Mouse (Mus musculus): ENCODE measurements at regions not wholly inside any gene's neighbourhood (a gene's known extent, or its start where the extent isn't known, plus 50 kb on each side); places are given as distances from the start of the nearest gene placed in this dataset.
A peak's percentile ranks its signal among the peaks of the same experiment; 100 is the strongest.

DNA sequence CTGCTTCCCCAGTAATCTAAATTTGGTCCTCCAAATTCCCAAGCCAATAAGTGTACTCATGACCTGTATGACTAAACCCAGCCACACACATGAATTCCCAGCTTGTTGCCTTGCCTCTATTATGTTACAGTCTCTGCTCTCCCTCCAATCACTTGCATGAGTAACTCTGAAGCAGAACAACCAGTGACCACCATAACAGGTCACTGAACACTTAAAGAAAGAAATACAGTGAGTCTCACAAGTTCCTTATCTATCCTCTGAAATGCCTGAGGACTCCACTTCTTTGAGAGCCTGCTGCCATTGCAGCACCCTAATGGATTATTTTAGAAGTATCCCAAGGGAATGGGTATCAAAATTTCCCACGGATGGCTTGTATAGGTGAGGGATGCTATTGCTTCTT, 909.7 kb downstream of the Sorcs3 start:
- H3K27me3 ChIP-seq (ENCODE audit: control insufficient read depth, insufficient read depth, low read length), result no peaks in the 10 kb centered on the region
- H3K9me3 ChIP-seq (ENCODE audit: control insufficient read depth, low read length), result no peaks in the 10 kb centered on the region
- H3K4me3 ChIP-seq (ENCODE audit: control insufficient read depth in 1 of 2, insufficient read depth in 1 of 2, low read depth in 1 of 2, low read length in 2 of 2), result no peak overlapping the region
- no peak overlapping the region for H3K9ac ChIP-seq (ENCODE audit: low read length)
- ATAC-seq (ENCODE audit: insufficient number of reproducible peaks, insufficient read depth, low FRiP score, low read depth), result no peak
- no peaks in the 10 kb centered on the region for H3K36me3 ChIP-seq (ENCODE audit: control insufficient read depth, insufficient read depth, low read length)
- H3K4me2 ChIP-seq (ENCODE audit: low read length), result no peak overlapping the region
- no peaks in the 10 kb centered on the region for H3K4me1 ChIP-seq (ENCODE audit: control insufficient read depth in 2 of 2, insufficient read depth in 2 of 2, low read length in 2 of 2)
- H3K27ac ChIP-seq (replicated peaks in 1 of 2; ENCODE audit: control insufficient read depth in 1 of 2, insufficient read depth in 1 of 2, low read depth in 2 of 2, low read length in 2 of 2), result no peak overlapping the region
- WGBS, result 63% methylated on average over 1 of the region's 1 CpGs

- no peak overlapping the region for H3K4me2 ChIP-seq (ENCODE audit: low read length)
- WGBS, result 51% methylated on average over 4 of the region's 4 CpGs
- no peak overlapping the region for H3K4me3 ChIP-seq (ENCODE audit: control insufficient read depth in 1 of 2, insufficient read depth in 1 of 2, low read depth in 1 of 2, low read length in 2 of 2)
- H3K27me3 ChIP-seq (ENCODE audit: control insufficient read depth, insufficient read depth, low read length), result no peaks in the 10 kb centered on the region
- no peaks in the 10 kb centered on the region for H3K36me3 ChIP-seq (ENCODE audit: control insufficient read depth, insufficient read depth, low read length)
- H3K9ac ChIP-seq (ENCODE audit: low read length), result no peak overlapping the region
- no peaks in the 10 kb centered on the region for H3K4me1 ChIP-seq (ENCODE audit: control insufficient read depth in 2 of 2, insufficient read depth in 2 of 2, low read length in 2 of 2)
- H3K27ac ChIP-seq (replicated peaks in 1 of 2; ENCODE audit: control insufficient read depth in 1 of 2, insufficient read depth in 1 of 2, low read depth in 2 of 2, low read length in 2 of 2), result no peak overlapping the region
- ATAC-seq (ENCODE audit: insufficient number of reproducible peaks, insufficient read depth, low FRiP score, low read depth), result no peak
- H3K9me3 ChIP-seq (ENCODE audit: control insufficient read depth, low read length), result no peaks in the 10 kb centered on the region
These were observed 925.8 kb downstream of the Sorcs3 start for GRCm38 (mm10) chr19:49131664-49132063.

DNA sequence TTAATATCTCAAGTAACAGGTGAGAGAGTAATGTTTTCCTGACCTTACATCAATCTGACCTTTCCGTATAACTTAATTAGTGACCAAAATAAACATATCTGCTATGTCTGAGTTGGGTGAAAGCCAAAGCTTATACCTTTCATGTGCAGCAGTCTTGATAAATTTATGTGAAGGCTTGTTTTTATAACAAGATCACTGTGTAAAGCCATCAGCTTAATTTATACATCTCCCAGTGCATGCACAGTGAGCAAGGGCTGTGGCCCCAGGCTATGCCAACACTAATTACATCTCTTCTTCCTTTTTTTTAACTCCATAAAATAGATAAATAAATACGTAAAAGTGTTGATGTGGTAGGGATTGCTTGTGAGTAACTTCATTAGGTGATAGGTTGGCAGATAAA, 966.3 kb downstream of the Sorcs3 start:
- Histone ChIP-seq H3K36me3 (ENCODE audit: control insufficient read depth, insufficient read depth, low read length) (no peaks in the 10 kb centered on the region), H3K4me2 (ENCODE audit: low read length) (no peak overlapping the region), H3K4me1 (ENCODE audit: control insufficient read depth in 2 of 2, insufficient read depth in 2 of 2, low read length in 2 of 2) (no peaks in the 10 kb centered on the region), H3K9me3 (ENCODE audit: control insufficient read depth, low read length) (no peaks in the 10 kb centered on the region), H3K27me3 (ENCODE audit: control insufficient read depth, insufficient read depth, low read length) (no peaks in the 10 kb centered on the region), H3K9ac (ENCODE audit: low read length) (no peak overlapping the region), H3K4me3 (ENCODE audit: control insufficient read depth in 1 of 2, insufficient read depth in 1 of 2, low read depth in 1 of 2, low read length in 2 of 2) (no peak overlapping the region), H3K27ac (replicated peaks in 1 of 2; ENCODE audit: control insufficient read depth in 1 of 2, insufficient read depth in 1 of 2, low read depth in 2 of 2, low read length in 2 of 2) (no peak overlapping the region)
- WGBS, result 74% methylated on average over 2 of the region's 2 CpGs
- ATAC-seq (ENCODE audit: insufficient number of reproducible peaks, insufficient read depth, low FRiP score, low read depth), result no peak

DNA sequence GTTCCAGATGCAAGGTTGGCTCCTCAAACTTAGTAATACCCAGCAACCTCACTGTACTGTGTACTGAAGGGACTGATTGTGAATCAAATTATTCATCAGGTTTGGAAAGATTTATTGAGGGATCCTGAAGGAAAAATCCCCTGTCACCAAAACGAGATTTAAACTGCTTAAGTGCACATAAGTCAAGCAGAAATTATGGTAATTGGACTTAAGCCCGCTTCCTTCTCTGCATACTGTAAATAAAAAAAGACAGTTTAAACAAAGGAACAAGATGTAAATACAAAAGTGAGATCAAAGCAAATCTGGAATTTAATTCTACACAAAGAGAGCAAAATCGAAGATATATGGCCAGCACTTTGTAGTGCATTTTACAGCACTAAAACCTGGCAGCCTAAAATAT, 1002.1 kb downstream of the Sorcs3 start:
- WGBS, result 80% methylated on average over 3 of the region's 3 CpGs
- Histone ChIP-seq H3K27ac (replicated peaks in 1 of 2; ENCODE audit: control insufficient read depth in 1 of 2, insufficient read depth in 1 of 2, low read depth in 2 of 2, low read length in 2 of 2) (no peak overlapping the region), H3K4me1 (ENCODE audit: control insufficient read depth in 2 of 2, insufficient read depth in 2 of 2, low read length in 2 of 2) (no peaks in the 10 kb centered on the region), H3K9me3 (ENCODE audit: control insufficient read depth, low read length) (no peaks in the 10 kb centered on the region), H3K27me3 (ENCODE audit: control insufficient read depth, insufficient read depth, low read length) (no peaks in the 10 kb centered on the region), H3K4me3 (ENCODE audit: control insufficient read depth in 1 of 2, insufficient read depth in 1 of 2, low read depth in 1 of 2, low read length in 2 of 2) (no peak overlapping the region), H3K36me3 (ENCODE audit: control insufficient read depth, insufficient read depth, low read length) (no peaks in the 10 kb centered on the region), H3K4me2 (ENCODE audit: low read length) (no peak overlapping the region), H3K9ac (ENCODE audit: low read length) (no peak overlapping the region)
- no peak for ATAC-seq (ENCODE audit: insufficient number of reproducible peaks, insufficient read depth, low FRiP score, low read depth)

GRCm38 (mm10) chr19:49242601-49243000, 1036.8 kb downstream of the Sorcs3 start:
- Histone ChIP-seq H3K4me2 (ENCODE audit: low read length) (no peak overlapping the region), H3K4me1 (ENCODE audit: control insufficient read depth in 2 of 2, insufficient read depth in 2 of 2, low read length in 2 of 2) (no peaks in the 10 kb centered on the region), H3K9ac (ENCODE audit: low read length) (no peak overlapping the region), H3K36me3 (ENCODE audit: control insufficient read depth, insufficient read depth, low read length) (no peaks in the 10 kb centered on the region), H3K4me3 (ENCODE audit: control insufficient read depth in 1 of 2, insufficient read depth in 1 of 2, low read depth in 1 of 2, low read length in 2 of 2) (no peak overlapping the region), H3K27me3 (ENCODE audit: control insufficient read depth, insufficient read depth, low read length) (no peaks in the 10 kb centered on the region), H3K27ac (replicated peaks in 1 of 2; ENCODE audit: control insufficient read depth in 1 of 2, insufficient read depth in 1 of 2, low read depth in 2 of 2, low read length in 2 of 2) (no peak overlapping the region), H3K9me3 (ENCODE audit: control insufficient read depth, low read length) (no peaks in the 10 kb centered on the region)
- WGBS, result 38% methylated on average over 2 of the region's 2 CpGs
- ATAC-seq (ENCODE audit: insufficient number of reproducible peaks, insufficient read depth, low FRiP score, low read depth), result no peak

DNA sequence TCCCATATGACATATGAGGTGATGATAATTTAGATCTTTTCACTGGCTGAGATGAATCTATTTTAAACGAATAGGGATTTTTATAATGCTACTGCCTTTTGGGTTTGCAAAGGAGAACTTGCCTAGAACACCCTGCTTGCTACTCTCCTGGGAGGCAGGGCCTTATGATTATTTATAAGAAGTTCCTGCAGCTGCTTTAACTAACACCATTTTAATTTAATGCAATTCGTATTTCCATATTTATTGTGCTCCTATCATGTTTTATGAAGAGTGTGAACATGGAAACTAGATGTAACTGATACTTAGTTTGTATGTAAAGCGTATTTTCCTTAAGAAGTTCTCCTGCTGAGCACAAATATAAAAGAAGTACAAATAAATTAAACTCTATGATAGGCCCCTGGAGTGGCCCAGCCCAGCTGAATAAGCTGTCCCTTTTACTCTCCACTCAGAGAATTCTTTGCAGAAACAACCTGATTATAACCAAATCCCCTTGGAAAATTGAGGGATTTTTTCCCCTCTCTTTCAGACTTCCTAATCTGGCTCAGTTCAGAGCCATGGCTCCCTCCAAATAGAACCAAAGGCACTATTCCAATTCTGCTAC, 1039.4 kb downstream of the Sorcs3 start:
- Histone ChIP-seq H3K27me3 (ENCODE audit: control insufficient read depth, insufficient read depth, low read length) (no peaks in the 10 kb centered on the region), H3K27ac (replicated peaks in 1 of 2; ENCODE audit: control insufficient read depth in 1 of 2, insufficient read depth in 1 of 2, low read depth in 2 of 2, low read length in 2 of 2) (no peak overlapping the region), H3K4me3 (ENCODE audit: control insufficient read depth in 1 of 2, insufficient read depth in 1 of 2, low read depth in 1 of 2, low read length in 2 of 2) (no peak overlapping the region), H3K4me1 (ENCODE audit: control insufficient read depth in 2 of 2, insufficient read depth in 2 of 2, low read length in 2 of 2) (no peaks in the 10 kb centered on the region), H3K9ac (ENCODE audit: low read length) (no peak overlapping the region), H3K4me2 (ENCODE audit: low read length) (no peak overlapping the region), H3K9me3 (ENCODE audit: control insufficient read depth, low read length) (no peaks in the 10 kb centered on the region), H3K36me3 (ENCODE audit: control insufficient read depth, insufficient read depth, low read length) (no peaks in the 10 kb centered on the region)
- WGBS, result 54% methylated on average over 3 of the region's 3 CpGs
- no peak for ATAC-seq (ENCODE audit: insufficient number of reproducible peaks, insufficient read depth, low FRiP score, low read depth)

- ATAC-seq (ENCODE audit: insufficient number of reproducible peaks, insufficient read depth, low FRiP score, low read depth), result no peak
- Histone ChIP-seq H3K4me1 (ENCODE audit: control insufficient read depth in 2 of 2, insufficient read depth in 2 of 2, low read length in 2 of 2) (peaks cover 0 to 3% of the 10 kb centered on the region in 2 experiments; a peak in 1 of 4 replicates), H3K27ac (replicated peaks in 1 of 2; ENCODE audit: control insufficient read depth in 1 of 2, insufficient read depth in 1 of 2, low read depth in 2 of 2, low read length in 2 of 2) (no peak overlapping the region), H3K27me3 (ENCODE audit: control insufficient read depth, insufficient read depth, low read length) (no peaks in the 10 kb centered on the region), H3K4me3 (ENCODE audit: control insufficient read depth in 1 of 2, insufficient read depth in 1 of 2, low read depth in 1 of 2, low read length in 2 of 2) (no peak overlapping the region), H3K9ac (ENCODE audit: low read length) (no peak overlapping the region), H3K9me3 (ENCODE audit: control insufficient read depth, low read length) (no peaks in the 10 kb centered on the region), H3K36me3 (ENCODE audit: control insufficient read depth, insufficient read depth, low read length) (no peaks in the 10 kb centered on the region), H3K4me2 (ENCODE audit: low read length) (no peak overlapping the region)
- 63% methylated on average over 1 of the region's 1 CpGs for WGBS
These were observed 1058.8 kb downstream of the Sorcs3 start for GRCm38 (mm10) chr19:49264616-49265015.

DNA sequence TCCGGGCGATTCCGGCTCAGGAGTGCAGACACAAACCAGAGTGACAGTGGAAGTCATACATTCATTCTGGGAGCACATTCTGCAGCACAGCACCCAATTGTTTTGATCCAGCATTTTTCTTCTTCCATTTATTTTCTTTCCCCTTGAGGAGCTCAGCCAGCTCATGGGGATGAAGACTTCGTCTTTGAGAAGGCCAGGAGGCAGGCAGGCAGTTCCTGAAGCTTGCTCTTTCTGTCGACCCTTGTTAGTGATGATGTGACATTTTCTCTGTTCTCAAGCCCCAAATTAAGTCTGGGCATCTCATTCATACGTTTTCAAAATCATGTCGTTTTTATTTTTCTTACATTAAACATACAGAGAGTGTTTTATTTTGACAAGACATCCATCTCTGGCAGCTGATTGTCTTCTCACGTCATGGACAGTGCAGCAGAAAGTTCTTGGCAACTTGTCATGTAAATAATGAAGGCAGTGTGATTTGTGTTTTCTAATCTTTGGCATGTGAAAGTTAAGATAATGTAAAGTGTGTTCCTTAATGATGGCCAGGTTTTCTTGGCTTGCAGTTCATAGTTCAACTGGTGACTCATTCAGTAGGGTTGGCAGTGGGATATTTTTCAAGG, 1062.1 kb downstream of the Sorcs3 start:
- peak overlapping the region in 1 of 2 experiments; percentile 27; a peak in 1 of 4 replicates for H3K27ac ChIP-seq (replicated peaks in 1 of 2; ENCODE audit: control insufficient read depth in 1 of 2, insufficient read depth in 1 of 2, low read depth in 2 of 2, low read length in 2 of 2)
- ATAC-seq (ENCODE audit: insufficient number of reproducible peaks, insufficient read depth, low FRiP score, low read depth), result no peak
- peaks cover 0 to 3% of the 10 kb centered on the region in 2 experiments; a peak in 1 of 4 replicates for H3K4me1 ChIP-seq (ENCODE audit: control insufficient read depth in 2 of 2, insufficient read depth in 2 of 2, low read length in 2 of 2)
- H3K4me3 ChIP-seq (ENCODE audit: control insufficient read depth in 1 of 2, insufficient read depth in 1 of 2, low read depth in 1 of 2, low read length in 2 of 2), result no peak overlapping the region
- WGBS, result 53% methylated on average over 8 of the region's 8 CpGs
- H3K36me3 ChIP-seq (ENCODE audit: control insufficient read depth, insufficient read depth, low read length), result no peaks in the 10 kb centered on the region
- H3K27me3 ChIP-seq (ENCODE audit: control insufficient read depth, insufficient read depth, low read length), result no peaks in the 10 kb centered on the region
- no peaks in the 10 kb centered on the region for H3K9me3 ChIP-seq (ENCODE audit: control insufficient read depth, low read length)
- H3K9ac ChIP-seq (ENCODE audit: low read length), result no peak overlapping the region
- no peak overlapping the region for H3K4me2 ChIP-seq (ENCODE audit: low read length)

All from heart, embryonic 14.5 days (tissue).